Mouse (Mus musculus) gastrocnemius, postnatal 25 days (tissue): ENCODE data around the gene Urb2. TPM values are rescaled to one million over a fixed set of nuclear protein-coding genes. Genes with fewer than 3 reads are reported as not detected.

Source experiments
- DNase-seq: peaks from one replicate; pipeline ENCODE4 v3.0.0; 2022
- microRNA-seq, 2 experiments: library from miRNA; unstranded; fragments of <30 nt; microRNA quantifications; one replicate each; pipeline ENCODE4 v1.2.0; 2021; ENCODE audit warnings: borderline replicate concordance in 2 of 2
- total RNA-seq, 2 experiments: library from RNA; stranded (reverse); gene quantifications; 1 replicate in 1 of 2; 2 replicates in 1 of 2; pipeline ENCODE4 v1.2.3; 2021

The Urb2 gene
- total RNA-seq, 2 experiments from 2014 or later: 5.2 to 7.0 TPM

- no peak for DNase-seq
Measured at GRCm38 (mm10) chr8:124077998-124078397, 56.7 kb downstream of the Urb2 start.

- DNase-seq: no peak
Measured at GRCm38 (mm10) chr8:124078969-124079368, 57.7 kb downstream of the Urb2 start.

- DNase-seq: no peak
Measured at GRCm38 (mm10) chr8:124080467-124081326, 59.4 kb downstream of the Urb2 start.

- DNase-seq: no peak
Measured at GRCm38 (mm10) chr8:124082616-124083015, 61.3 kb downstream of the Urb2 start.

- no peak for DNase-seq
Measured at GRCm38 (mm10) chr8:124083611-124084010, 62.3 kb downstream of the Urb2 start.

- DNase-seq: no peak
Measured at GRCm38 (mm10) chr8:124085668-124086067, 64.4 kb downstream of the Urb2 start.

- DNase-seq: no peak
Measured at GRCm38 (mm10) chr8:124088092-124088613, 66.8 kb downstream of the Urb2 start.

GRCm38 (mm10) chr8:124089016-124089415 lies 67.7 kb downstream of the Urb2 start:
- no peak for DNase-seq

GRCm38 (mm10) chr8:124090473-124090872 lies 69.2 kb downstream of the Urb2 start:
- DNase-seq: no peak

Small RNA genes within 50 kb of the gene (microRNA-seq; reads per million reads assigned to microRNA genes)
- 0 to 0.26 reads per million in 2 experiments for gene Mir1967

Other genes with a start within 250 kb of the Urb2 start
- 10 to 100 TPM; 10.2 to 11.3 TPM for gene Rab4a, start 215.5 kb upstream of the Urb2 start, total RNA-seq
- gene Ccsap, start 161.3 kb upstream of the Urb2 start, total RNA-seq: under 1 TPM; 0.36 to 0.62 TPM
- gene Acta1, start 126.8 kb upstream of the Urb2 start, total RNA-seq: over 10,000 TPM; 60,490 to 60,709 TPM
- gene Nup133, start 72.2 kb upstream of the Urb2 start, total RNA-seq: 1 to 10 TPM; 7.3 to 8.7 TPM
- 10 to 100 TPM; 13.5 to 14.4 TPM for gene Abcb10, start 38.4 kb upstream of the Urb2 start, total RNA-seq
- gene Taf5l, start 111 bp upstream of the Urb2 start, total RNA-seq: 10 to 100 TPM; 10.5 to 11.0 TPM
- 10 to 100 TPM; 30.7 to 39.0 TPM for gene Galnt2, start 209.9 kb downstream of the Urb2 start, total RNA-seq